Mouse (Mus musculus) kidney, embryonic 15.5 days (tissue): ENCODE data around the gene Agpat1. TPM values are rescaled to one million over a fixed set of nuclear protein-coding genes. Genes with fewer than 3 reads are reported as not detected.

Experiments used
- ATAC-seq: fragments of 200-750 bp; cut with Nextera tagmentation; replicated peaks from 2 replicates; pipeline ENCODE4 v1.8.0; 2017; ENCODE audit warnings: moderate TSS enrichment; ENCODE audit not compliant: low FRiP score
- H3K27ac ChIP-seq: fragments of 300-500 bp; sonication (generic); 2 replicates; pipeline ENCODE4 v1.5.1; 2015; ENCODE audit warnings: mild to moderate bottlenecking, inconsistent platforms
- H3K27me3 ChIP-seq: fragments of 300-500 bp; sonication (generic); 2 replicates; pipeline ENCODE4 v1.6.1; 2015; ENCODE audit warnings: inconsistent platforms
- H3K36me3 ChIP-seq: fragments of 300-500 bp; sonication (generic); 2 replicates; pipeline ENCODE4 v1.6.1; 2015; ENCODE audit warnings: inconsistent platforms
- H3K4me1 ChIP-seq: fragments of 300-500 bp; sonication (generic); 2 replicates; pipeline ENCODE4 v1.6.1; 2015; ENCODE audit warnings: inconsistent platforms
- H3K4me2 ChIP-seq: fragments of 300-500 bp; sonication (generic); 2 replicates; pipeline ENCODE4 v1.6.1; 2015; ENCODE audit warnings: moderate library complexity, mild to moderate bottlenecking, inconsistent platforms
- H3K4me3 ChIP-seq: fragments of 300-500 bp; sonication (generic); replicated peaks from 2 replicates; pipeline ENCODE4 v1.5.1; 2015; ENCODE audit warnings: mild to moderate bottlenecking, inconsistent platforms
- H3K9ac ChIP-seq: fragments of 300-500 bp; sonication (generic); 2 replicates; pipeline ENCODE4 v1.6.1; 2015; ENCODE audit warnings: mild to moderate bottlenecking, inconsistent platforms
- H3K9me3 ChIP-seq: fragments of 300-500 bp; sonication (generic); replicated peaks from 2 replicates; pipeline ENCODE4 v1.6.1; 2016; ENCODE audit warnings: inconsistent platforms
- WGBS: fragments of 180-500 bp; shearing (Covaris S2); methylation state at CpG from one replicate; pipeline ENCODE4 v1.1.7; 2015; ENCODE audit warnings: mixed read lengths; 5-methylcytosine and 5-hydroxymethylcytosine counted together
- polyA plus RNA-seq: library from polyadenylated mRNA; unstranded; fragments of >200 nt; fragmentation: Nextera tagmentation; extraction: Ambion mirVana; gene quantifications from 2 replicates; pipeline ENCODE4 v1.2.1, GENCODE M21; 2015

Agpat1 gene
- polyA plus RNA-seq: 60.8 and 72.2 TPM in 2 replicates

DNA sequence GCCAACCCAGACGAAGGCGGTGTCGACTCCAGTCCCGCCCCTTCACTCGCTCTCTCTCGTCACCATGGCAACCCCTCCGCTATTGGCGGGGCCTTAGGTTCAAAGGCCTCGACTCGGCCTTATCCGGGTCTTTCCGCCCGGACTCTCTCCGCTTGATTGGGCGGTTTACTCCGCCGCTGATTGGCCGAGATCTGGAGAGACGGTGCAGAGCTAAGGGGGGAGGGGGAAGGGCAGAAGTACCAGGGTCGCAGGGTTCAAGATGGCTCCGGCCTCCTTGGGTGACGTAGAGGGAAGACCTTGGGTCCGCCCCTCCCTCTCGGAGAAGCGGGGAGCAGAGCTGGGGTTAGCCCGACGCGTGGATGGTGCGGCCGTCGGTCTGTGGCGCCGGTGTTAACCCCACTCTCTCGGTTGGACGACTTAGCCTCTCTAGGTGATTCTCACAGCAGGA is at the start of gene Agpat1:
Agpat1 (plus strand) TSS at position 202 of the 448 bp plus-strand sequence.
- Histone ChIP-seq H3K36me3 (peaks cover 32% of the 10 kb centered on the region), H3K4me2 (peak within 1 kb of the TSS; percentile 85), H3K4me3 (peak within 1 kb of the TSS; percentile 88), H3K27me3 (no peaks in the 10 kb centered on the region), H3K9ac (peak within 1 kb of the TSS; percentile 96), H3K4me1 (peaks cover 65% of the 10 kb centered on the region), H3K9me3 (no peaks in the 10 kb centered on the region), H3K27ac (peak within 1 kb of the TSS; percentile 96)
- ATAC-seq: peak; percentile 91
- WGBS: under 1% methylated on average over 35 of the region's 35 CpGs

- no peak for ATAC-seq
- no peaks in the 10 kb centered on the region for H3K36me3 ChIP-seq
- H3K4me2 ChIP-seq: no peak overlapping the region
- H3K4me3 ChIP-seq: no peak overlapping the region
- no peaks in the 10 kb centered on the region for H3K9me3 ChIP-seq
- no peak overlapping the region for H3K27ac ChIP-seq
- no peak overlapping the region for H3K9ac ChIP-seq
- WGBS: 24% methylated on average over 5 of the region's 5 CpGs
- no peaks in the 10 kb centered on the region for H3K4me1 ChIP-seq
- no peaks in the 10 kb centered on the region for H3K27me3 ChIP-seq
These were observed 48.6 kb upstream of the Agpat1 start for GRCm38 (mm10) chr17:34555483-34555882.

- 87% methylated on average over 8 of the region's 8 CpGs for WGBS
- Histone ChIP-seq H3K4me2 (no peak overlapping the region), H3K27ac (no peak overlapping the region), H3K9ac (no peak overlapping the region), H3K36me3 (no peaks in the 10 kb centered on the region), H3K27me3 (no peaks in the 10 kb centered on the region), H3K4me3 (no peak overlapping the region), H3K4me1 (peaks cover 4% of the 10 kb centered on the region; the same call in 1 of the 2 replicates), H3K9me3 (no peaks in the 10 kb centered on the region)
- no peak for ATAC-seq
These were observed 47.7 kb upstream of the Agpat1 start for GRCm38 (mm10) chr17:34556406-34556805.

DNA sequence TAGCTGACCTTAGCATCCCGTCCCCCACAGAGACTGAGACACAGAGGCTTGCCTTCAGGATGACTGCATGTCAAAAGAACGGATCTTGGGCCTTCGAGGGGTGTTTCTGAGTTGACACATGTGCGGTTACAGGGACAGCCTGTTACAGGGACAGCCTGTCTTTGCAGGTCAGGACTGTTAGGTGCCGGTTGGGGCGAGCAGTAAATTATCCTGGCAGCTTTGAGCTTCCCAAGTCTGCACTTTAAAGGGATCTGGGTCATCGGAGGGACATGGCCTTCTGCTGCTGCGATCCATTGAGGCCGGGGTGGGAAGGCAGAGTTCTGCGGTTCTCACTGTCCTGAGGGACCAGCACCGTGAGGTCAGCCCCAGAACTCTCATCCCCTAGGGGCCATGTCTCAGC is 46.7 kb upstream of the Agpat1 start:
- ATAC-seq: no peak
- Histone ChIP-seq H3K36me3 (no peaks in the 10 kb centered on the region), H3K27me3 (no peaks in the 10 kb centered on the region), H3K4me1 (peaks cover 4% of the 10 kb centered on the region; the same call in 1 of the 2 replicates), H3K4me3 (no peak overlapping the region), H3K9ac (no peak overlapping the region), H3K27ac (peak overlapping the region; percentile 30; the same call in 1 of the 2 replicates), H3K4me2 (no peak overlapping the region), H3K9me3 (no peaks in the 10 kb centered on the region)
- WGBS: 38% methylated on average over 11 of the region's 11 CpGs

- Histone ChIP-seq H3K9ac (no peak overlapping the region), H3K9me3 (no peaks in the 10 kb centered on the region), H3K27me3 (no peaks in the 10 kb centered on the region), H3K36me3 (no peaks in the 10 kb centered on the region), H3K4me2 (no peak overlapping the region), H3K4me1 (peaks cover 9% of the 10 kb centered on the region), H3K4me3 (no peak overlapping the region), H3K27ac (no peak overlapping the region)
- 87% methylated on average over 7 of the region's 7 CpGs for WGBS
- ATAC-seq: no peak
These were observed 44.9 kb upstream of the Agpat1 start for GRCm38 (mm10) chr17:34559116-34559515.

GRCm38 (mm10) chr17:34559895-34560294 is 44.2 kb upstream of the Agpat1 start:
- no peak overlapping the region for H3K4me3 ChIP-seq
- no peaks in the 10 kb centered on the region for H3K36me3 ChIP-seq
- H3K4me1 ChIP-seq: peaks cover 16% of the 10 kb centered on the region
- H3K27me3 ChIP-seq: no peaks in the 10 kb centered on the region
- H3K4me2 ChIP-seq: no peak overlapping the region
- ATAC-seq: no peak
- 27% methylated on average over 15 of the region's 15 CpGs for WGBS
- no peak overlapping the region for H3K9ac ChIP-seq
- no peak overlapping the region for H3K27ac ChIP-seq
- H3K9me3 ChIP-seq: no peaks in the 10 kb centered on the region

- H3K9me3 ChIP-seq: no peaks in the 10 kb centered on the region
- no peaks in the 10 kb centered on the region for H3K27me3 ChIP-seq
- H3K4me3 ChIP-seq: no peak overlapping the region
- 0 out of 2 replicates have a peak overlapping the region, but pooled peaks have one; percentile 19 for H3K4me2 ChIP-seq
- no peak overlapping the region for H3K9ac ChIP-seq
- WGBS: 93% methylated on average over 6 of the region's 6 CpGs
- no peak overlapping the region for H3K27ac ChIP-seq
- H3K4me1 ChIP-seq: peaks cover 22% of the 10 kb centered on the region
- no peaks in the 10 kb centered on the region for H3K36me3 ChIP-seq
- ATAC-seq: no peak
These were observed 43.6 kb upstream of the Agpat1 start for GRCm38 (mm10) chr17:34560438-34560837.

- Histone ChIP-seq H3K4me2 (0 out of 2 replicates have a peak overlapping the region, but pooled peaks have one; percentile 19), H3K9ac (no peak overlapping the region), H3K4me3 (no peak overlapping the region), H3K4me1 (peaks cover 23% of the 10 kb centered on the region), H3K27ac (peak overlapping the region; percentile 48), H3K36me3 (no peaks in the 10 kb centered on the region), H3K9me3 (no peaks in the 10 kb centered on the region), H3K27me3 (no peaks in the 10 kb centered on the region)
- ATAC-seq: no peak
- WGBS: 51% methylated on average over 8 of the region's 8 CpGs
These were observed 42.9 kb upstream of the Agpat1 start for GRCm38 (mm10) chr17:34561200-34561599.

- Histone ChIP-seq H3K4me3 (no peak overlapping the region), H3K36me3 (no peaks in the 10 kb centered on the region), H3K9me3 (no peaks in the 10 kb centered on the region), H3K27ac (no peak overlapping the region), H3K4me2 (no peak overlapping the region), H3K4me1 (peaks cover 27% of the 10 kb centered on the region), H3K9ac (no peak overlapping the region), H3K27me3 (no peaks in the 10 kb centered on the region)
- ATAC-seq: no peak
- WGBS: 60% methylated on average over 3 of the region's 3 CpGs
These were observed 41.5 kb upstream of the Agpat1 start for GRCm38 (mm10) chr17:34562595-34562994.

DNA sequence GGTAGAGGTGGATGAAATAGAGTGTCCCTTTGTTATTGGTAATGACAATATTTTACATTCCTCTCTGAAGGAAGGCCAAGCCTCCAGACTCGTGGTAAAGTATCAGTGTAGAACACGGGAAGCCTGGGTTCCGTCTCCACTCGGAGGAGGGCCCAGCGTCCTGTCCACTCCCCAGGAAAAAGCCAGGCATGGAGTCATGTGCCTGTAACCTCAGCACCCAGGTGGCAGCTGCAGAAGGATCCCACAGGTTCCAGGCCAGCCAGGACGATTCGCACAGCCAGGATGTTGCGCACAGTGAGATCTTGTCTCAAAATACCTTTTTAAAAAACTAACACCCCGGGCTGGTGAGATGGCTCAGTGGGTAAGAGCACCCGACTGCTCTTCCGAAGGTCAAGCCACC is 40.7 kb upstream of the Agpat1 start:
- Histone ChIP-seq H3K4me1 (peaks cover 27% of the 10 kb centered on the region), H3K27me3 (no peaks in the 10 kb centered on the region), H3K36me3 (no peaks in the 10 kb centered on the region), H3K4me3 (no peak overlapping the region), H3K4me2 (no peak overlapping the region), H3K9me3 (no peaks in the 10 kb centered on the region), H3K27ac (no peak overlapping the region), H3K9ac (no peak overlapping the region)
- 60% methylated on average over 11 of the region's 11 CpGs for WGBS
- no peak for ATAC-seq

GRCm38 (mm10) chr17:34564003-34564421 is 40.0 kb upstream of the Agpat1 start, which contains the start of gene Notch4:
TSS of gene Notch4 (plus strand) at chr17:34564268.
- Histone ChIP-seq H3K36me3 (no peaks in the 10 kb centered on the region), H3K4me2 (peak within 1 kb of the TSS; percentile 49), H3K4me3 (peak within 1 kb of the TSS; percentile 29), H3K27ac (peak within 1 kb of the TSS; percentile 88), H3K9ac (peak within 1 kb of the TSS; percentile 18; the same call in 1 of the 2 replicates), H3K9me3 (no peaks in the 10 kb centered on the region), H3K4me1 (peaks cover 27% of the 10 kb centered on the region), H3K27me3 (no peaks in the 10 kb centered on the region)
- WGBS: 6% methylated on average over 6 of the region's 6 CpGs
- peak; percentile 59 for ATAC-seq

- peak; percentile 64 for ATAC-seq
- peaks cover 27% of the 10 kb centered on the region for H3K4me1 ChIP-seq
- peak overlapping the region; percentile 49 for H3K4me2 ChIP-seq
- no peaks in the 10 kb centered on the region for H3K36me3 ChIP-seq
- H3K27me3 ChIP-seq: no peaks in the 10 kb centered on the region
- H3K27ac ChIP-seq: peak overlapping the region; percentile 88
- no peaks in the 10 kb centered on the region for H3K9me3 ChIP-seq
- WGBS: 30% methylated on average over 3 of the region's 3 CpGs
- H3K4me3 ChIP-seq: peak overlapping the region; percentile 29
- peak overlapping the region; percentile 18; the same call in 1 of the 2 replicates for H3K9ac ChIP-seq
These were observed 39.3 kb upstream of the Agpat1 start for GRCm38 (mm10) chr17:34564796-34565195.

DNA sequence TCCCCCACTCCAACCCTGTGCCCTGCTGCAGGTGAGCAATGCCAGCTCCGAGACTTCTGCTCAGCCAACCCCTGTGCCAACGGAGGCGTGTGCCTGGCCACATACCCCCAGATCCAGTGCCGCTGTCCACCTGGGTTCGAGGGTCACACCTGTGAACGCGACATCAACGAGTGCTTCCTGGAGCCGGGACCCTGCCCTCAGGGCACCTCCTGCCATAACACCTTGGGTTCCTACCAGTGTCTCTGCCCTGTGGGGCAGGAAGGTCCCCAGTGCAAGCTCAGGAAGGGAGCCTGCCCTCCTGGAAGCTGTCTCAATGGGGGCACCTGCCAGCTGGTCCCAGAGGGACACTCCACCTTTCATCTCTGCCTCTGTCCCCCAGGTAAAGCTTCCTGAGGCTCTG is 36.8 kb upstream of the Agpat1 start:
- Histone ChIP-seq H3K9me3 (0 out of 2 replicates have a peak, but pooled peaks cover 3% of the 10 kb centered on the region), H3K27me3 (no peaks in the 10 kb centered on the region), H3K4me2 (no peak overlapping the region), H3K4me3 (no peak overlapping the region), H3K9ac (no peak overlapping the region), H3K4me1 (peaks cover 23% of the 10 kb centered on the region), H3K36me3 (no peaks in the 10 kb centered on the region), H3K27ac (no peak overlapping the region)
- 66% methylated on average over 9 of the region's 9 CpGs for WGBS
- ATAC-seq: no peak
